Mouse (Mus musculus) CH12.LX (cell line): ENCODE measurements around the gene Sergef. TPM values are rescaled to one million over a fixed set of nuclear protein-coding genes. Genes with fewer than 3 reads are reported as not detected.

Experiments used
- DNase-seq: peaks from one replicate; pipeline ENCODE4 v3.0.0-alpha.2; 2013; ENCODE audit errors: extremely low read depth
- H3K27ac ChIP-seq: 2 replicates; pipeline ENCODE4 v1.5.1; 2012; ENCODE audit warnings: low read depth, mild to moderate bottlenecking, control low read depth, moderate library complexity; ENCODE audit not compliant: insufficient read depth
- H3K27me3 ChIP-seq: replicated peaks from 2 replicates; pipeline ENCODE3; 2012; ENCODE audit warnings: inconsistent platforms
- H3K36me3 ChIP-seq, 2 experiments: replicated peaks in 1 of 2; 2 replicates each; pipeline versions ENCODE3 to v1.6.1; 2012; ENCODE audit warnings: inconsistent platforms in 1 of 2, low read length in 1 of 2, mild to moderate bottlenecking in 1 of 2, mixed read lengths in 1 of 2, moderate library complexity in 1 of 2; ENCODE audit not compliant: control insufficient read depth in 1 of 2, insufficient read depth in 1 of 2
- H3K4me1 ChIP-seq, 2 experiments: 2 replicates each; pipeline ENCODE4 v1.6.1; 2012; ENCODE audit warnings: inconsistent platforms in 1 of 2, moderate library complexity in 1 of 2; ENCODE audit not compliant: insufficient read depth in 2 of 2, control insufficient read depth in 1 of 2
- H3K4me2 ChIP-seq: 2 replicates; pipeline ENCODE4 v1.6.1; 2012; ENCODE audit warnings: low read depth, mild to moderate bottlenecking, control low read depth; ENCODE audit not compliant: poor library complexity, insufficient read depth, severe bottlenecking
- H3K4me3 ChIP-seq, 3 experiments: fragments of 150-350 bp in 1 of 3; sonication (generic) in 1 of 3; replicated peaks in 1 of 3; 2 replicates each; pipeline versions ENCODE3 to v1.5.1; 2011 to 2012; ENCODE audit warnings: low read depth in 2 of 3, low read length in 2 of 3, mild to moderate bottlenecking in 2 of 3, moderate library complexity in 2 of 3, control low read depth in 1 of 3, improper control_type of control experiment in 1 of 3, inconsistent platforms in 1 of 3, mixed read lengths in 1 of 3; ENCODE audit not compliant: poor library complexity in 1 of 3
- H3K79me2 ChIP-seq: replicated peaks from 2 replicates; pipeline ENCODE4 v1.6.1; 2012; ENCODE audit warnings: mild to moderate bottlenecking, moderate library complexity; ENCODE audit not compliant: control insufficient read depth, poor library complexity, insufficient read depth, severe bottlenecking; ENCODE audit errors: extremely low read depth
- H3K9ac ChIP-seq: 2 replicates; pipeline ENCODE4 v1.6.1; 2012; ENCODE audit warnings: low read depth, mild to moderate bottlenecking, control low read depth, moderate library complexity; ENCODE audit not compliant: insufficient read depth
- H3K9me3 ChIP-seq: replicated peaks from 2 replicates; pipeline ENCODE3; 2012; ENCODE audit warnings: low read length, inconsistent platforms, mixed read lengths
- BHLHE40 ChIP-seq: IDR thresholded peaks from 2 replicates; pipeline ENCODE4 v1.6.1; 2011; ENCODE audit warnings: mild to moderate bottlenecking, low read depth, low read length, improper control_type of control experiment
- CHD1 ChIP-seq: IDR thresholded peaks from 2 replicates; pipeline ENCODE4 v1.6.1; 2012; ENCODE audit warnings: low read depth, low read length, improper control_type of control experiment, inconsistent platforms
- CHD2 ChIP-seq: IDR thresholded peaks from 2 replicates; pipeline ENCODE4 v1.6.1; 2011; ENCODE audit warnings: low read length, improper control_type of control experiment
- CTCF ChIP-seq, 2 experiments: IDR thresholded peaks in 1 of 2; conservative IDR thresholded peaks in 1 of 2; 2 replicates each; pipeline ENCODE4 v1.5.1; 2011 to 2012; ENCODE audit warnings: low read depth in 2 of 2, low read length in 2 of 2, improper control_type of control experiment in 1 of 2, inconsistent platforms in 1 of 2, mild to moderate bottlenecking in 1 of 2, moderate library complexity in 1 of 2
- E2F4 ChIP-seq: IDR thresholded peaks from 2 replicates; pipeline ENCODE4 v1.6.1; 2011; ENCODE audit warnings: low read depth, low read length, improper control_type of control experiment; ENCODE audit not compliant: insufficient replicate concordance
- ELF1 ChIP-seq: IDR thresholded peaks from 2 replicates; pipeline ENCODE4 v1.6.1; 2014; ENCODE audit warnings: low read depth, mild to moderate bottlenecking, inconsistent platforms, low read length, improper control_type of control experiment
- EP300 ChIP-seq: IDR thresholded peaks from 2 replicates; pipeline ENCODE4 v1.6.1; 2011; ENCODE audit warnings: low read length, improper control_type of control experiment
- ETS1 ChIP-seq: conservative IDR thresholded peaks from 2 replicates; pipeline ENCODE4 v1.6.1; 2012; ENCODE audit warnings: low read depth, mild to moderate bottlenecking, inconsistent platforms, low read length, improper control_type of control experiment, moderate library complexity
- HCFC1 ChIP-seq: IDR thresholded peaks from 2 replicates; pipeline ENCODE4 v1.6.1; 2012; ENCODE audit warnings: low read depth, mild to moderate bottlenecking, inconsistent platforms, low read length, improper control_type of control experiment
- IRF4 ChIP-seq: IDR thresholded peaks from 2 replicates; pipeline ENCODE4 v1.6.1; 2014; ENCODE audit warnings: low read depth, mild to moderate bottlenecking, inconsistent platforms, low read length, improper control_type of control experiment
- JUND ChIP-seq: conservative IDR thresholded peaks from 2 replicates; pipeline ENCODE4 v1.6.1; 2011; ENCODE audit warnings: low read depth, low read length, improper control_type of control experiment
- KAT2A ChIP-seq: IDR thresholded peaks from 2 replicates; pipeline ENCODE4 v1.6.1; 2012; ENCODE audit warnings: low read length, improper control_type of control experiment, inconsistent platforms; ENCODE audit not compliant: insufficient replicate concordance
- MAFK ChIP-seq: IDR thresholded peaks from 2 replicates; pipeline ENCODE4 v1.6.1; 2011; ENCODE audit warnings: low read length, improper control_type of control experiment; ENCODE audit not compliant: insufficient replicate concordance
- MAX ChIP-seq: IDR thresholded peaks from 2 replicates; pipeline ENCODE4 v1.6.1; 2011; ENCODE audit warnings: low read length, improper control_type of control experiment
- MAZ ChIP-seq: IDR thresholded peaks from 2 replicates; pipeline ENCODE4 v1.6.1; 2012; ENCODE audit warnings: low read depth, mild to moderate bottlenecking, inconsistent platforms, low read length, improper control_type of control experiment, moderate library complexity
- MXI1 ChIP-seq: IDR thresholded peaks from 2 replicates; pipeline ENCODE4 v1.6.1; 2011; ENCODE audit warnings: mild to moderate bottlenecking, low read depth, low read length, improper control_type of control experiment
- MYC ChIP-seq: IDR thresholded peaks from 2 replicates; pipeline ENCODE4 v1.6.1; 2011; ENCODE audit warnings: low read depth, mild to moderate bottlenecking, improper control_type of control experiment, low read length
- NRF1 ChIP-seq: IDR thresholded peaks from 2 replicates; pipeline ENCODE4 v1.6.1; 2014; ENCODE audit warnings: low read depth, mild to moderate bottlenecking, inconsistent platforms, low read length, improper control_type of control experiment, moderate library complexity
- PAX5 ChIP-seq: IDR thresholded peaks from 2 replicates; pipeline ENCODE4 v1.6.1; 2012; ENCODE audit warnings: low read length, inconsistent platforms, mixed read lengths
- POLR2A ChIP-seq: IDR thresholded peaks from 2 replicates; pipeline ENCODE4 v1.6.1; 2011; ENCODE audit warnings: low read depth, mild to moderate bottlenecking, improper control_type of control experiment, low read length
- POLR2AphosphoS2 ChIP-seq: IDR thresholded peaks from 2 replicates; pipeline ENCODE4 v1.6.1; 2011; ENCODE audit warnings: low read depth, low read length, improper control_type of control experiment
- RAD21 ChIP-seq: IDR thresholded peaks from 2 replicates; pipeline ENCODE4 v1.6.1; 2011; ENCODE audit warnings: low read depth, mild to moderate bottlenecking, low read length, improper control_type of control experiment, moderate library complexity
- SIN3A ChIP-seq: IDR thresholded peaks from 2 replicates; pipeline ENCODE4 v1.6.1; 2012; ENCODE audit warnings: low read length, improper control_type of control experiment, inconsistent platforms
- SMC3 ChIP-seq: IDR thresholded peaks from 2 replicates; pipeline ENCODE4 v1.6.1; 2011; ENCODE audit warnings: low read depth, low read length, improper control_type of control experiment
- TBP ChIP-seq: conservative IDR thresholded peaks from 2 replicates; pipeline ENCODE4 v1.6.1; 2011; ENCODE audit warnings: low read depth, low read length, improper control_type of control experiment
- TCF12 ChIP-seq: IDR thresholded peaks from 2 replicates; pipeline ENCODE4 v1.6.1; 2014; ENCODE audit warnings: low read depth, mild to moderate bottlenecking, inconsistent platforms, low read length, improper control_type of control experiment
- UBTF ChIP-seq: IDR thresholded peaks from 2 replicates; pipeline ENCODE4 v1.6.1; 2012; ENCODE audit warnings: low read depth, mild to moderate bottlenecking, inconsistent platforms, low read length, improper control_type of control experiment, moderate library complexity
- USF2 ChIP-seq: conservative IDR thresholded peaks from 2 replicates; pipeline ENCODE4 v1.6.1; 2011; ENCODE audit warnings: low read depth, low read length, improper control_type of control experiment
- ZKSCAN1 ChIP-seq: IDR thresholded peaks from 2 replicates; pipeline ENCODE4 v1.6.1; 2012; ENCODE audit warnings: low read depth, inconsistent platforms, low read length, improper control_type of control experiment, borderline replicate concordance
- ZNF384 ChIP-seq: IDR thresholded peaks from 2 replicates; pipeline ENCODE4 v1.6.1; 2012; ENCODE audit warnings: low read depth, low read length, improper control_type of control experiment, inconsistent platforms
- dilution Hi-C: fragments of 300-500 bp; cut with MboI; formaldehyde crosslinking; loops from 2 replicates; pipeline ENCODE4 v1.14.3; 2020; ENCODE audit warnings: low sequenced_read_pairs; ENCODE audit not compliant: extremely low pct_unique_long_range_greater_than_20kb, extremely low pct_ligation_motif_present
- in situ Hi-C: fragments of 300-500 bp; cut with MboI; formaldehyde crosslinking; loops from 3 replicates; pipeline ENCODE4 v1.14.3; 2019; ENCODE audit warnings: low sequenced_read_pairs, low pct_ligation_motif_present, low pct_unique_long_range_greater_than_20kb, mixed read lengths
- polyA plus RNA-seq: library from polyadenylated mRNA; unstranded; fragments of >175 nt; gene quantifications from 2 replicates; pipeline ENCODE4 v1.2.1, GENCODE M21; 2012; ENCODE audit warnings: low read depth; ENCODE audit not compliant: insufficient read length
- total RNA-seq, 2 experiments: library from RNA; depleted of rRNA; stranded (reverse); fragments of 300-350 nt in 1 of 2; fragments of >200 nt in 1 of 2; gene quantifications; 2 replicates each; pipeline ENCODE4 v1.2.3; 2012 to 2014

The Sergef gene
- total and polyA plus RNA-seq, 3 experiments, result 13.0 to 18.0 (median 14.1) TPM

DNA sequence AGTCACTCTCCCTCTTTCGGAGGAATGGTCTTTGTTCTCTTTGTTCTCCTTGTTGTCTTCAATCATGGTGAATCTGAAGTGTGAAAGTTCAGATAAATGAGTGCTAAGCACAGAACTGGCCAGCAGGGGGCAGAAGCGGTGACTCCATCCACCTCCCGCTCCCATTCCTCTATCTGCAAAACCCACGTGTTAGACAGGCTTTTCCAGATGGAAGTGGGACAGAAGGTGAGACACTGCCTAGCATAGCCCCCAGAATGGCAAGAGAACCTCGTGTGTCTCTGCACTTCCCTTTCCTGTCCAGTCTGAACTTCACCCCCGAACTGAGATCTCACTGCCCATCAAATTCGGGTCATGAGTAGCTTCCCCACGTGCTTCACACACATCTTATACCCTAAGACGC lies 25.6 kb upstream of the Sergef start:
- TF ChIP-seq SIN3A, result no peak
- no peak for TF ChIP-seq JUND
- no peak for TF ChIP-seq MAFK
- peak; percentile 77 for TF ChIP-seq MAX
- no peak for TF ChIP-seq EP300
- TF ChIP-seq NRF1, result no peak
- no peak for TF ChIP-seq ETS1
- peak; percentile 55 for TF ChIP-seq MXI1
- TF ChIP-seq CHD1, result no peak
- no peak for TF ChIP-seq PAX5
- TF ChIP-seq ELF1, result no peak
- peak; percentile 51 for TF ChIP-seq RAD21
- TF ChIP-seq USF2, result no peak
- TF ChIP-seq HCFC1, result no peak
- no peak for TF ChIP-seq CHD2
- TF ChIP-seq ZNF384, result no peak
- peak; percentile 89 for TF ChIP-seq MYC
- TF ChIP-seq BHLHE40, result no peak
- TF ChIP-seq POLR2A, result no peak
- TF ChIP-seq SMC3, result peak; percentile 70
- TF ChIP-seq POLR2AphosphoS2, result no peak
- no peak for TF ChIP-seq UBTF
- TF ChIP-seq IRF4, result no peak
- no peak for TF ChIP-seq MAZ
- TF ChIP-seq TBP, result no peak
- no peak for TF ChIP-seq ZKSCAN1
- peak; percentile 79 to 81 for TF ChIP-seq CTCF (conservative IDR thresholded peaks at IDR 0.05 in 1 of 2, IDR thresholded peaks at IDR 0.05 in 1 of 2; ENCODE audit: low read depth in 2 of 2, low read length in 2 of 2)
- no peak for TF ChIP-seq E2F4
- TF ChIP-seq TCF12, result no peak
- TF ChIP-seq KAT2A, result no peak
- TF ChIP-seq, all 38 proteins: peak for 6
- Histone ChIP-seq H3K27ac (no peak overlapping the region), H3K4me3 (no peak overlapping the region), H3K79me2 (no peaks in the 10 kb centered on the region), H3K4me1 (peaks cover 2 to 6% of the 10 kb centered on the region in 2 experiments; a peak in 3 of 4 replicates), H3K36me3 (no peaks in the 10 kb centered on the region), H3K9ac (no peak overlapping the region), H3K4me2 (peak overlapping the region; percentile 48; the same call in 1 of the 2 replicates), H3K9me3 (no peaks in the 10 kb centered on the region), H3K27me3 (peaks cover 14% of the 10 kb centered on the region)
- dilution Hi-C loops (no loop called here), in situ Hi-C loops (no loop called here)
- peak; percentile 42 for DNase-seq
